Mouse (Mus musculus) cerebellum, adult 11 months (tissue): ENCODE measurements around the gene Atp8a2.

Experiments
- DNase-seq: peaks from one replicate; pipeline ENCODE4 v3.0.0; 2022

Atp8a2 gene

GRCm38 (mm10) chr14:60196884-60197283 lies at the start of gene Atp8a2:
TSS of gene Atp8a2 (minus strand) at chr14:60197179.
- DNase-seq: no peak

- DNase-seq: no peak
Measured at GRCm38 (mm10) chr14:60238551-60238950, 41.6 kb upstream of the Atp8a2 start.

GRCm38 (mm10) chr14:60219886-60220285 lies 22.9 kb upstream of the Atp8a2 start:
- DNase-seq: no peak

DNA sequence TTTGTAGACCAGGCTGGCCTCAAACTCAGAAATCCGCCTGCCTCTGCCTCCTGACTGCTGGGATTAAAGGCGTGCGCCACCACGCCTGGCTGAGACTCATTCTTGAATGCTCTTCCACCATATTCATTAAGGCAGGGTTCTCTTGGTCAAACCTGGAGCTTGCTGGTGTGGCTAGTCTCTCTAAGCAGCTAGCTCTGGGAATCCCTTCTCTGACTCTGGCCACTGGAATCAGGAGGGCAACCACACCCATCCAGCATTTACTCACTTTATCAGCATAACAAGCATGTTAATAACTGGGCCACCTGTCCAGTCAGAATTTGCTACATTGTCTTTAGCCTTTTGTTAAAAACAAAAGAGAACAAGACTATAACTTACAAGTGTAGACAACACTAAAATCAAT lies 20.6 kb upstream of the Atp8a2 start:
- DNase-seq: no peak

GRCm38 (mm10) chr14:60216125-60216524 lies 19.1 kb upstream of the Atp8a2 start:
- no peak for DNase-seq

DNA sequence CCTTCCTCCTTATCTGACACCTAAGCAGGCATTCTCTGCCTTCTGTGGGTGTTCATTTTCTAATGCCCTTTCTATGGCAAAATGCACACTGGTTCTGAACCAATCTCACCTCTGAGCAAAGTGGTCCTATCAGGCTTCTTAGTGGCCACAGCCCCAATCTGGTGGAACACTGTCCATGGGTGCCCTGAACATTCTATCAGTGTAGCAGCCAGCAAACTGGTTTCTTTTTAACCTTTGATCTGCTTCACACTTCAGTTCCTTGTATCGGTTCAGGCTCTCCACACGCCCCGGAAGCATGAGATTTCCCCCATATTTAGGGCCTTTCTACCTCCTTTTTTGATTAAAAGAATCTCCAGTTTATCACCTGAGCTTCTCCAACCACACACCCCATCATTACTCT lies 18.0 kb upstream of the Atp8a2 start:
- DNase-seq: no peak

DNA sequence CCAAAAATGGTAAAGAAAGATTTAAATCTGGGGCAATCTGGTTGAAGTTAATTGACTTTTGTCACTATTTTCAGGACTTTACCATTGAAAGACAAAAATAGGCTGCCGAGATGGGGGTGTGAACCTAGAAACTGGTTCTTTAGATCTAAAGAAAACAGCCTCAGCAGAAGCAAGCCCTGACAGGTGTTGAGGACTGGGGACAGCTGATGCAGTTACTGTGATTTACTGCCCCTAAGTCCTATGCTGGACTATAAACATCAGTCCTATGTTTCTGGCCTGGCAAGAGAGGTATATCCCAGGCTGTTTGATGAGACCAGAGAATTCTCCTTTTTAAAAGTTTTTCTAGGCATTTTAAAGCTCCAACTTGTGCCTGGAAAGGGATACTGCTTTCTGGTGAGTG lies 17.1 kb upstream of the Atp8a2 start:
- DNase-seq: no peak

DNA sequence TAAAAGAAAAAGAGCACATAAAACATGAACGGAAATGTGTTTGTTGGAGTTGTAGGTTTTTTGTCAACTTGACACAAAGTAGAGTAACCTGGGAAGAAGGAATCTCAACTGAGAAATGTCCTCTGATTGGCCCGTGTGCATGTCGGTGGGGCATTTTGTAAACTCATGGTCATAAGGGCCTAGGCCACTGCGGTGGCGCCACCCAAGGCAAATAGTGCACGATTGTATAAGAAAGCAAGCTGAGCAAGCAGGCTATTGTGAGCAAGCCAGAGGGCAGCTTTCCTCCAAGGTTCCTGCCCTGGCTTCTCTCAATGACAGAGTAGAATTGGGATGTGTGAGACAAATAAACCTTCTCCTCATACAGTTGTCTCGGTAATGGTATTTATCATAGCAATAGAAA lies 12.2 kb upstream of the Atp8a2 start:
- DNase-seq: no peak

DNA sequence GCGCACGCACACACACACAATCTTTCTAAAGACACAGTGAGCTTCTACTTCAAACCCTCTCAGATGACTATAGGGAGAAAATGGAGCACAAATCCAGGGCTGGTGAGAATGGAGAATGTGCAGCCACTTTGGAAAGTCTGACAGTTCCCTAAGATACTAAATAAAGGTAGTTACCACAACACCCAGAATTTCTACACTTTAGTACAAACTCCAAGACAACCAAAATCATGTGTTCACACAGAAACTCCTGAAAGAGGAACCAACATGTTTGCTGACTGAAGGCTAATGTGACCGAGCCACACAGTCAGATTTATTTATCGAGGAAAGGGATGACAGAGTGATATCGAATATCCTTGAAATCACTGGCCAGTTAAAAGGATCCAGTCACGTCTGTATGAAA lies 8.0 kb upstream of the Atp8a2 start:
- no peak for DNase-seq

DNA sequence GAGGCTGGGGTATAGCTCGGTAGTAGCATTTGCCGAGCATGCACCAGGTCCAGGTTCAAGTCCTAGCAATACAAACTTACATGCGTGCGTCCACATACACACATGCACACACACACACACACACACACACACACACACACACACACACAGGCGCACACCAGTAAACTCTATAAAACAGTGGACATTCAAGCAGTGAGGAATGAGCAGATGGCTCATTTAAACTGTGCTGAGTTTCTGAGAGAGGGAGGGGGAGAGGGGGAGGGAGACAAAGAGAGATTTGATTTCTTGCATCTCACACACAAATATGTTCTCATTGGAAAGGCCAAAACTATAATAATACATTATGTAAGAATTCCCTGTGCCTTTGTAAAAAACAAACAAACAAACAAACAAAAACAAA lies 980 bp downstream of the Atp8a2 start:
- DNase-seq: no peak

DNA sequence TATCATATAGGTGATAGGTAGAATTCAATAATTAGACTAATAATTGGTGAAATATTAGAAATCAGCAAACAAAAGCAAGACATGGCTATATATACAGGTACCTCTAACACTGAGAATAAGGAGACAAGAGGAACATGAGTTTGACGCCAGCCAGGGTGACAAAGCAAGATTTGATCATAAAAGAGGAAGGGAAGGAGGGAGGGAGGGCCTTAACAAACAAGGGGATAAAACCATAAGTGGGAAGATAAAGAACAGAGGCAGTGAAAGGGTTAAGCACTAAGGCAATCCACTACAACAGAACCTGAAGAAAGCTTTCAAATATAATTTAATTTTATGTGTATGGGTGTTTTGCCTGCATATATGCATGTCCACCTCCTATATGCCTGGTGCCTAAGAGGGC lies 2.4 kb downstream of the Atp8a2 start:
- no peak for DNase-seq

GRCm38 (mm10) chr14:60189771-60190170 lies 7.2 kb downstream of the Atp8a2 start:
- DNase-seq: no peak

GRCm38 (mm10) chr14:60188201-60188825 lies 8.7 kb downstream of the Atp8a2 start:
- no peak for DNase-seq

DNA sequence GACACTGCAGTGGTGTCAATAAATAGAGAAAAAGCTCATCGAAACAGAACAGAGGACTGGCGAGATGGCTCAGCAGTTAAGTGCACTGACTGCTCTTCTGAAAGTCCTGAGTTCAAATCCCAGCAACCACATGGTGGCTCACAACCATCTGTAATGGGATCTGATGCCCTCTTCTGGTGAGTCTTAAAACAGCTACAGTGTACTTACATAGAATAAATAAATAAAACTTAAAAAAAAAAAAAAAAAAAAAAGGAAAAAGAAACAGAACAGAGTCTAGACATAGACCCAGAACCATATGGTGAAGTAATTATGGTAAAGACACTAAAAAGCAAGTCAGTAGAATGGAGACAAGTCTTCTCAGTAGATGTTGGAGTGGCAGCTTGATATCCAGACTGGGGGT lies 15.7 kb downstream of the Atp8a2 start:
- DNase-seq: no peak

DNA sequence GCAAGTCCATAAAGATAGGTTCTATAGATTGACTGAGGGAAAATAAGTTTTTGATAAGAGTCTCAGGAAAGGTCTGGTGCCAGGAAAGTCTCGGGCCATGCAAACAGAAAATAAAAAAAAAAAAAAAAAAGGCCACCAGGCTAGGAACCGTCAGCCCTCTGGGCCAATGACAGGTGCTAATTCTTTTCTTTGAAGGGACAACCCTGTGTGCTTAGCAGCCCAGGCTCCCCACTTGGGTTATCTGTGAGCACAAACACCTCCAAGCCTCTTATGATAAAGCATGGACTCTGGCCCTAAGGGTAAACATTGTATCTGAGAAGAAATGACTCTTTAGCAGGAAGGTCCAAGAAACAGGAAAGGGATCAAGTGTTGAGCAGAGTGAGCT lies 18.4 kb downstream of the Atp8a2 start:
- no peak for DNase-seq

DNA sequence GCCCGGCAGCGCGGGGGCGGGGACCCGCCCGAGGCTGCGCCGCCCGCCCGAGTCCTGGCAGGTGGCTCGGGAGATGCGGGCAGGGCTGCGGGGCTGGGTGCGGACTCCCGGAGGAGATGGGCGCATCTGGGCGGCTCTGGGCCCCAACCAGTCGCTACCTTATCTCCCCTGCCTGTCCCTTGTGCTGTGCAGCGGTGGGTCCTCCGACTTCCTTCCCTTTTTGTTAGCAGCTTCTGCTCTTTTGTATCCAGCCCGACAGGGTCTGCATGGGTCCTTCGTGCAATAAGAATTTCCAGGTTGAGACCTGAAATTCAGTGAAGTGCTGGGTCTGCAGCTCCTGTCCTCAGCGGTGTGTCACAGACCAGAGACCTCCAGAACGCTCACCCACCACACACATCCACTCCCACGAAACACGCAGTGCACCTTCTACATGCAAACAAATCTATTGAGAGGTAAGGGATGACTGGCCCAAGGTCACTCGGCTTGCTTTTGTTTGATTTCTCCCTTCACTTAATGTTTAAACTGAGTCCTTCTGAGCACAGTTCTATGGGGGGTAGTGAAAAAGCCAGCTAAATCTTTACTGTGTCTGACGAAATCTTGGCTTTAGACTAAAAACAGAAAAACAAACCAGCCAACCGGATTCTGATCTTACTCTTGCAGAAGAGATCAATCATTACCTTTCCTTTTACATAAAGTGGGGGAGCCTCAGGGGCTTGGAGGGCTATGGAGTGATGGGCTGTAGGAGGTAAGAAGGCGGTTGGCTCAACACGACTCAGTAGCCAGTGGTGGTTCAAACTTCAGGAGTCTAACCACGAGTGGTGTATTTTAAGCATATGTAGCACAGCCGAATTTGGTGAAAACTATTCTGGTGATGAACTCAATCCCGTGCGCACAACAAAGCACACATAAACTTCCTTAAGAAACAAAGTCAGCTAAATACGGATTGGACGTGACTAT lies 19.1 kb downstream of the Atp8a2 start:
- DNase-seq: no peak

DNA sequence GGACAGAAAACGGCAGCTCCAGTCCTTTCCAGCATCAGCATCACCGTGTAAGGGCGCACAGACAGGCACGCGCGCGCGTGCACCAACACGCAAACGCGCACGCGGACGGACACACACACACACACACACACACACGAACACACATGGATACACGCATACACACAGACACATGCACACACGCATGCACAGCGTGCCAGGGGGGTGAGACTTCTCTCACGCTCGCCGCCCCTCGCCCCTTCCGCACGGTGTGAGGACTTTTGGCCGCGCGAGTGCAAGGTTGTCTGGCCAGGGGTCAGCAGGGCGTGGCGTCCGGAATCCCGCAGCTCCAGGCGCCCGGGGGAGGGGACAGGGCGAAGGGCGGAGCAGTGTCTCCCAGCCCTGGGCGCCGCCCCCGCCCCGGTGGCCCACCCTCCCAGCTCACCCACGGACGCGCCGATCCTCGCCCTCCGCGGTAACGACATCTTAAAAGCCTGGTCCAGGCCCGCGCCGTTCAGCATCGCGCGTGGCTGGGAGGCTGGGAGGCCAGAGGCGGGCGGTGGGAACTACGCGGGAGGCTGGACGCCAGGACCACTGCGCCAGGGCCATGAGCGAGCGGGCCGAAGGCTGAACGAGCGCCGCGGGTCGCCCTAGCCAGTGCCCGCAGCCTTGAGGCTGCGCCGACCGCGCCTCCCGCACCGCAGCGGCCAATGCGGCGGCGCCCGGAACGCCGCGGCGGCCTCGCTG lies 19.9 kb downstream of the Atp8a2 start:
- peak; percentile 69 for DNase-seq

DNA sequence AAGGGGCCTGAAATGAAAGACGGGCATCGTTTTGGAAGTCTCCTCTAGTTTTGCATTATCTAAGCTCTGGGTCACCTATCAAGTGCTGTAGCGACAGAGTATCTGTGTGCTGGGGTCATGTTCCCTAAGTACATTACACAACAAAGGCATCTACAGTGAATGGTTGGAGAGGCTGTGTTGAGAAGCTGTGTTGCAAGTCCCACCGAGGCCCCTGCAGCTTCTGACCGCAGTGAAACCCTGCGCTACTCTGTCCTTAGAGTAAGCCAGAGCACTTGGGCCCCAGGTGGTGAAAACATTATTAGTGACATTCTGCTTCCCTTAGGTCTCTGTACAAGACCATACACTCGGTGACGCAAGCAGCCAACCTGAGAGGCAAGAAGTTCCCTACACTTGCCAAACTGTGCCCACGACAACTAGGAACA lies 20.5 kb downstream of the Atp8a2 start:
- no peak for DNase-seq

DNA sequence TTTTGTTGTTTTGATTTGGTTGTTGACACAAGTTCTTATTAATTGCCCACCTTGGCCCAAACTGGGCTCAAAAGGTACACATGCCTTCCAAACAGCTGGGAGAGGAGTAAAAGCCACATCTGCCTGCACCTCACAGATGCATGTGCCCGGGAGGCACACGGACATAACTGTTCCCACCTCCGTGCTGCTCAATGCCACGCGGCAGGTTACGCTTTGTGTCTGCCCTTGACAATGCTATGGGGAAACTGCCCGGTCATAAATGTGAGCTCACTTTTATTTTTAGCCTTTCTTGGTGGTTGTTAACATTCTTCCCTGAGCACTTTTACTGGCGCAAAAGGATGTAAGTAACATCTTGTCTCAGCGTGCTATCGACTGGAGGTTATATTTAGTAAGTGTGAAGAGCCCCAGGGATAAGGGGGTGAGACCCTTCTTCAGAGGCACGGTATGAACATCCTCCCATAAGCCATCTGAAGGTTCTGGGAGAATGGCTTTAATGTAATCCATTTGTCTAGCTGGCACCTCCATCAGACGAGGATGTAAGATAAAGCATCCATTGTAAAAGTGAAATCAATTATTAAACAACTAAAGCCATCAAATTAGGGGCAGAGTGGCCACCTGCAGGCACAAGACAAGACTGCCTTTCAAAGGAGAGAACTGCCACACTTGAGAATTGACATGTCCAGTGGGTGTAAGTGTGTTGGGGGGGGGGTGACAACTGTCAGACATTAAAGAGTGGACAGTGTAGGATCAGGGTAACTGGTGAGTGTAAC lies 24.5 kb downstream of the Atp8a2 start:
- DNase-seq: no peak

GRCm38 (mm10) chr14:60170845-60171610 lies 26.0 kb downstream of the Atp8a2 start:
- no peak for DNase-seq

- DNase-seq: no peak
Measured at GRCm38 (mm10) chr14:60163367-60163766, 33.6 kb downstream of the Atp8a2 start.

- no peak for DNase-seq
Measured at GRCm38 (mm10) chr14:60152373-60152772, 44.6 kb downstream of the Atp8a2 start.
